Mouse (Mus musculus) ES-E14 (cell line): ENCODE data around the gene Mthfd1l. TPM values are rescaled to one million over a fixed set of nuclear protein-coding genes. Genes with fewer than 3 reads are reported as not detected.

ENCODE experiments used
- DNase-seq: peaks from one replicate; pipeline ENCODE4 v3.0.0-alpha.2; 2013; ENCODE audit warnings: low read depth, low spot score
- H3K27ac ChIP-seq: 2 replicates; pipeline ENCODE4 v1.5.1; 2012; ENCODE audit warnings: low read depth, mild to moderate bottlenecking, low read length, moderate library complexity, mixed read lengths; ENCODE audit not compliant: poor library complexity, insufficient read depth, severe bottlenecking
- H3K36me3 ChIP-seq: 2 replicates; pipeline ENCODE4 v1.6.1; 2012; ENCODE audit warnings: mild to moderate bottlenecking, low read length, moderate library complexity, mixed read lengths; ENCODE audit not compliant: control insufficient read depth, poor library complexity, insufficient read depth, severe bottlenecking
- H3K4me1 ChIP-seq, 2 experiments: fragments of 150-350 bp in 1 of 2; sonication (generic) in 1 of 2; 2 replicates each; pipeline ENCODE4 v1.6.1; 2012; ENCODE audit warnings: low read length in 2 of 2, mild to moderate bottlenecking in 1 of 2, mixed read lengths in 1 of 2; ENCODE audit not compliant: control insufficient read depth in 2 of 2, insufficient read depth in 2 of 2, poor library complexity in 1 of 2
- H3K4me3 ChIP-seq, 2 experiments: fragments of 150-350 bp in 1 of 2; sonication (generic) in 1 of 2; 2 replicates each; pipeline ENCODE4 v1.5.1; 2012; ENCODE audit warnings: low read length in 2 of 2, low read depth in 1 of 2, mild to moderate bottlenecking in 1 of 2, mixed read lengths in 1 of 2; ENCODE audit not compliant: insufficient read depth in 1 of 2, poor library complexity in 1 of 2, severe bottlenecking in 1 of 2
- H3K9ac ChIP-seq: 2 replicates; pipeline ENCODE4 v1.6.1; 2012; ENCODE audit warnings: low read depth, mild to moderate bottlenecking, low read length, mixed read lengths; ENCODE audit not compliant: poor library complexity, insufficient read depth, severe bottlenecking
- H3K9me3 ChIP-seq: fragments of 150-350 bp; sonication (generic); 2 replicates; pipeline ENCODE4 v1.6.1; 2012; ENCODE audit warnings: low read depth, mild to moderate bottlenecking, low read length; ENCODE audit not compliant: control insufficient read depth, insufficient read depth
- CHD2 ChIP-seq: IDR thresholded peaks from 2 replicates; pipeline ENCODE4 v1.6.1; 2014; ENCODE audit warnings: mild to moderate bottlenecking, low read depth, low read length, inconsistent platforms
- HCFC1 ChIP-seq: IDR thresholded peaks from 2 replicates; pipeline ENCODE4 v1.6.1; 2012; ENCODE audit warnings: low read length, inconsistent platforms, borderline replicate concordance; ENCODE audit not compliant: insufficient read depth
- MAFK ChIP-seq: IDR thresholded peaks from 2 replicates; pipeline ENCODE4 v1.6.1; 2014; ENCODE audit warnings: mild to moderate bottlenecking, low read depth, low read length, inconsistent platforms; ENCODE audit not compliant: insufficient read depth
- ZC3H11A ChIP-seq: IDR thresholded peaks from 2 replicates; pipeline ENCODE4 v1.6.1; 2012; ENCODE audit warnings: low read depth, mild to moderate bottlenecking, inconsistent platforms, low read length, borderline replicate concordance
- ZNF384 ChIP-seq: IDR thresholded peaks from 2 replicates; pipeline ENCODE4 v1.6.1; 2012; ENCODE audit warnings: low read depth, low read length, inconsistent platforms
- in situ Hi-C, 2 experiments: fragments of 600-800 bp; cut with MboI; formaldehyde crosslinking; loops; one replicate each; pipeline ENCODE4 v1.15.1; 2025; ENCODE audit warnings: low sequenced_read_pairs in 2 of 2, inconsistent platforms in 1 of 2; ENCODE audit not compliant: unreplicated experiment in 2 of 2
- total RNA-seq: library from RNA; depleted of rRNA; stranded (reverse); fragments of 300-350 nt; gene quantifications from 2 replicates; pipeline ENCODE4 v1.2.3, GENCODE M21; 2012

Gene Mthfd1l
- total RNA-seq, 1 experiment, result 48.5 TPM

DNA sequence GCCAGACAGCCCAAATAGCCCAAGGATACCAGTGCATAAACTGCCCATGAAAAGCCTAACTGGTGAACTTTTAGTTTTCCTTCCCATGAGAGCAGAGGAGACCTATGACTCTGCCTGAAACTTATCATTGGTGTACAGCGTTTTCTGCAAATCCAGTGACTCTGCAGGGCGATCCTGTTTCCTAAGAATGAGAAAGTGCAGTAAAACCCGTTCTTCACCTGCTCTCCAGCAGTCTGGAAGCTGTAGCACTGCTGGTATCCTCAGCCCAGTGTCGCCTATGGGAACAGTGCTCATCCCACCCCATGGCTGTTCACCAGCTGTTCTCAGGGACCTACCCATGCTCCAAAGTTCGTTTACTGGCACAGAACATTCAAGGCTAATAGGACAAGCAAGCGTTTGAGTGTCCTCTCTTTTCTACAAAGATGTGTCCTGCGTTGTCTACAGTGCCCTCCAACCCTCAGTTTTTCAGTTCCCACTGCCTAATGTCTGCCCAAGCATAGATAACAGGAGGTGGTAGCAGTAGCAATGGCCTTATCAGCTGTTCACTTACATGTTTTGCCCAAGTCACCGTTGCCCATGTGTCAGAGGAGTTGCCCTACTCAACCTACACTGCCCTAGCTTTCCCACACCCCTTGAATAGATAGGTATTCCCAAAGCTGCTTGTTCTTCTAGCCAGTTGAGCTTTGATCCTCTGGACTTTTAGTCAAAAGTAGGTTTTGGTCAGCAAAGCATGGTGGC lies 20.6 kb downstream of the Mthfd1l start:
- no peak overlapping the region for H3K9ac ChIP-seq
- peaks cover 42% of the 10 kb centered on the region for H3K36me3 ChIP-seq
- H3K4me1 ChIP-seq, result no peaks in the 10 kb centered on the region
- H3K4me3 ChIP-seq, result no peak overlapping the region
- in situ Hi-C loops, result no loop called here
- no peak overlapping the region for H3K27ac ChIP-seq
- DNase-seq, result no peak
- H3K9me3 ChIP-seq, result no peaks in the 10 kb centered on the region
- TF ChIP-seq CHD2, result no peak
- no peak for TF ChIP-seq MAFK
- TF ChIP-seq ZNF384, result no peak
- no peak for TF ChIP-seq ZC3H11A
- TF ChIP-seq HCFC1, result no peak

DNA sequence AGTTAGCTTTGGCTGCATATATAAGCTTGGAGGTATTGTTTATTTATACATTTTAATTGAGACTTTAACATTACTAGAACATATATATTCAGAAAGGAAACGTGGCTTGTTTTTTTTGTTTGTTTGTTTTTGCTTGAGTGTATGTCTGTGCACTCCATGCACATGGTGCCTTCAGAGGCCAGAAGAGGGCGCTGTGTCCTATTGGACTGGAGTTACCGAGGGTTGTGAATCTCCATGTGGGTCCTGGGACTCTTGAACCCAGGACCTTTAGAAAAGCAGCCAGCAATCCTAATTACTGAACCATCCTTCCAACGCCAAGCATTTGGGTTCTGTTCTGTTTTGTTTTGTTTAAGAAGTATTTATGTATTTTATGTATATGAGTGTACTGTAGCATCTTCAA lies 22.4 kb downstream of the Mthfd1l start:
- Histone ChIP-seq H3K9ac (no peak overlapping the region), H3K4me1 (no peaks in the 10 kb centered on the region), H3K9me3 (no peaks in the 10 kb centered on the region), H3K36me3 (peaks cover 43% of the 10 kb centered on the region), H3K4me3 (no peak overlapping the region), H3K27ac (no peak overlapping the region)
- peak; percentile 49 for DNase-seq
- TF ChIP-seq ZNF384, result no peak
- TF ChIP-seq ZC3H11A, result no peak
- no peak for TF ChIP-seq HCFC1
- no peak for TF ChIP-seq CHD2
- no peak for TF ChIP-seq MAFK
- in situ Hi-C loops, result no loop called here

DNA sequence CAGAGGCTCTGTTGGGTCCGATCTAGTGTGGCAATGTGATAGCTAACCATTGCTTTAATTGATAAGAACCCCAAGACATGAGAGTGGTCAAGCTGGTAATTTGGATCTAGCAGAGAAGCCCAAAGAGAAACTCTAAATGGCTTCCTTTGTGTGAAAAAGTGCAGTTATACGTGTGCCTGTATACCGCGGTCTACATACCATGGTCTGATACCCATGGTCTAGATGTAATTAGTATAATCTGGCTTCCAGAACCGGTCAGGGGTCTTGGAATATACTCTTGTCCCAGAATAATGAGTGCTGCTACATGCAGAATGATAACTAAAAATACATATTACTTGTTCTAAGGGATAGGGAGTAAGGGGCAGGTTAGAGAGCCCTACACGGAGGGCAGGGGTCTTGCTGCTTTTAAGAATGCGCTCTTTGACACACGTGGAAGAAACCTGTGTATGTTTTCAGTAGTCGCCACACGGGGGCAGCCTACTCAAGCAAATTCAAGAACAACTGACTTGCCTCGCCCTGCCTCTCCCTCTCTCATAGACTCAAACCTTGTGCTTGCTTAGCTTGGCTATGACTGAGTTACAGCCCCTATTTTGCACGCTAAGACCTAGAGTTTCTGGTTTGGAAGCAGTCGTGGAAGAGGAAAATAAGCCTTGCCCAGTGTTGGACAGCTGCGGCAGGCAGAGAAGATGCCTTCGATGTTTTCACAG lies 23.4 kb downstream of the Mthfd1l start:
- Histone ChIP-seq H3K36me3 (peaks cover 39% of the 10 kb centered on the region), H3K4me3 (no peak overlapping the region), H3K27ac (no peak overlapping the region)

DNA sequence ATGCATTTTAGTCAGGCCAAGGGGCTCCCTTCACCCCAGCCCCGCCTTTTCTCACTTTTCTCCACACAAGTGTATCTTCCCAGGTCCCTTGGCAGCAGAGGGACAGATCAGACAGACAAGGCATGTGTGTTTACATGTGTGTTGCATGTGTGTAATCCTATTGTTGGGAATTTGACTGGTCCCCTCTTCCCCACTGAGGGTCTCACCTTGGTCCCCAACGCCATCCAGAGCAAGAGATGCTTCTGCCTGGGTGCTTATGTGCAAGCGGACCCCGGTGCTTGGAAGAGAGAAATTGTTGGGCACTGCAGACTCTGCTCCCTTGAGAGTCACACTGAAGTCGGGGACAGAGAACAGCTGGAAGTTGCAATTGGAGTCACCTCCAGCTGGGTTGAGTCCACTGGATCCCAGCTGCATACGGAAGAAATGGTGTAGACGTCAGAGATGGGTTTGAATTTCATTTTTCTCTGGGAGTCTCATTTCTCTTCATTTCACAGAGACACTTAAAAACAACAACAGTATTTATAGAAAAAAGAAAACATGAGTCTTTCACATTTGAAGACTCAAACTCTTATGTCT lies 25.0 kb downstream of the Mthfd1l start:
- Histone ChIP-seq H3K27ac (no peak overlapping the region), H3K9me3 (no peaks in the 10 kb centered on the region), H3K9ac (no peak overlapping the region), H3K36me3 (peaks cover 31% of the 10 kb centered on the region), H3K4me1 (no peaks in the 10 kb centered on the region), H3K4me3 (no peak overlapping the region)
- no peak for DNase-seq
- in situ Hi-C loops, result no loop called here
- no peak for TF ChIP-seq MAFK
- TF ChIP-seq CHD2, result no peak
- no peak for TF ChIP-seq ZNF384
- no peak for TF ChIP-seq HCFC1
- no peak for TF ChIP-seq ZC3H11A

More for the DNA sequence above, 23.4 kb downstream of the Mthfd1l start:
- in situ Hi-C loops, result no loop called here
- H3K9ac ChIP-seq, result no peak overlapping the region
- peak; percentile 63 for DNase-seq
- no peaks in the 10 kb centered on the region for H3K9me3 ChIP-seq
- no peaks in the 10 kb centered on the region for H3K4me1 ChIP-seq
- TF ChIP-seq CHD2 (no peak), ZC3H11A (peak; percentile 84; the same call in 1 of the 2 replicates)
